Mouse (Mus musculus): ENCODE results near the gene Rhoc. TPM values are rescaled to one million over a fixed set of nuclear protein-coding genes. Genes with fewer than 3 reads are reported as not detected.
A peak's percentile ranks its signal among the peaks of the same experiment; 100 is the strongest.
"Not testable (repeated sequence)": the region's sequence is repeated elsewhere in the genome, so short reads cannot be mapped to it uniquely, and the experiment has no call there.

Gene Rhoc
- polyA plus RNA-seq, 1 experiment from 2014 or later = 126 TPM

DNA sequence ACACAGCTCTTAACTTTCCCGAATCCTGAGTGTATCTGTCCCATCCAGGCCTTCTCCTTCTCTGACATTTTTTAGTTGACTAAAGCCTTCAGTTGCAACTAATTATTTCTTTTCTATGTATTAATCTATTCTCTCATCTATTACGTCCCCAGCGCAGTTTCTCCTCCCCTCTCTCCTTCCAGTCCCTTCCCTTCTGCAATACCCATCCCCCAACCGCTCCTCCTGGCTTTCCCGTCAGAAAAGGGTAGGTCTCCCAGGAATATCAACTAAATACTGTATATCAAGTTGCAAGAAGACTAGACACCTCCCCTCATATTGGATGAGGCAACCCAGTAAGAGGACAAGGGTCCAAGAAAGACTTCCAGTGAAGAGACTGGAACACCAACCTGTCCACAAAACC lies 29.3 kb upstream of the Rhoc start:
- WGBS = 25% methylated on average over 5 of the region's 5 CpGs
- H3K27me3 ChIP-seq (ENCODE audit: control insufficient read depth, insufficient read depth, low read length) = no peaks in the 10 kb centered on the region
- DNase-seq (ENCODE audit: low spot score) (no peak), ATAC-seq (ENCODE audit: low FRiP score, low TSS enrichment) (no peak)
- H3K36me3 ChIP-seq (ENCODE audit: control insufficient read depth, insufficient read depth, low read length) = no peaks in the 10 kb centered on the region
- no peak overlapping the region for H3K27ac ChIP-seq (replicated peaks)
- H3K4me1 ChIP-seq (replicated peaks; ENCODE audit: control insufficient read depth, insufficient read depth) = no peaks in the 10 kb centered on the region
- TF ChIP-seq CTCF (IDR thresholded peaks at IDR 0.05; ENCODE audit: low read depth) (no peak), EP300 (optimal IDR thresholded peaks at IDR 0.05) (no peak)
- no peaks in the 10 kb centered on the region for H3K9me3 ChIP-seq (ENCODE audit: control insufficient read depth, low read length)
- H3K4me2 ChIP-seq (replicated peaks; ENCODE audit: low read depth) = peak overlapping the region; percentile 57
- H3K4me3 ChIP-seq (ENCODE audit: low read depth, low read length) = peak overlapping the region; percentile 31
- H3K9ac ChIP-seq (ENCODE audit: low read length) = peak overlapping the region; percentile 38; the same call in 1 of the 2 replicates

DNA sequence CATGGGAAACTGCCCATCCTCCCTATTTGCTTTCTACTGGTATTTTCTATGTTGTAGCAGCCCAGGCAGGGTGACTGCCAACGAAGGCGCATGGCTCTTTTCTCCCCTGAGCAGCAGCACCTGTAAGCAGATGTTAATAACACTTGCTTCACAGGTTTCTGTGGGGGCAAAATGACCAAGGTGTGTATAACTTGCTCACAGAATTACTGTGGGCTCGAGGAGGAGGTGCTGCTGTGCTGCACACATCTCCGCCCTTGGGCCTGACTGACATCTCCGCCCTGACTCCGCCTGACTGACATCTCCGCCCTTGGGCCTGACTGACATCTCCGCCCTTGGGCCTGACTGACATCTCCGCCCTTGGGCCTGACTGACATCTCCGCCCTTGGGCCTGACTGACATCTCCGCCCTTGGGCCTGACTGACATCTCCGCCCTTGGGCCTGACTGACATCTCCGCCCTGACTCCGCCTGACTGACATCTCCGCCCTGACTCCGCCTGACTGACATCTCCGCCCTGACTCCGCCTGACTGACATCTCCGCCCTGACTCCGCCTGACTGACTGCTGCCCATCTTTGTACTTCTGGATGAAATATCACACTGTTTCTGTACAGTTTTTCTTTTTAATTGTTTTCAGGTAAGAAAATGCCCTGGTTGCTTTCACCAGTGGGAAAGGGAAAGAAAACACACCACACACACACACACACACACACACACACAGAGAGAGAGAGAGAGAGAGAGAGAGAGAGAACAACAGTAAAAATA lies 25.9 kb upstream of the Rhoc start:
- not testable (repeated sequence) for H3K36me3 ChIP-seq (ENCODE audit: control insufficient read depth, insufficient read depth, low read length); H3K27ac ChIP-seq (replicated peaks); ATAC-seq (ENCODE audit: low FRiP score, low TSS enrichment); H3K9ac ChIP-seq (ENCODE audit: low read length); H3K9me3 ChIP-seq (ENCODE audit: control insufficient read depth, low read length); H3K4me3 ChIP-seq (ENCODE audit: low read depth, low read length); H3K4me1 ChIP-seq (replicated peaks; ENCODE audit: control insufficient read depth, insufficient read depth); H3K27me3 ChIP-seq (ENCODE audit: control insufficient read depth, insufficient read depth, low read length); H3K4me2 ChIP-seq (replicated peaks; ENCODE audit: low read depth)
- WGBS = 22% methylated on average over 20 of the region's 20 CpGs
- peak; percentile 29 for DNase-seq (ENCODE audit: low spot score)

- H3K9me3 ChIP-seq (ENCODE audit: control insufficient read depth, low read length) = no peaks in the 10 kb centered on the region
- H3K4me3 ChIP-seq (ENCODE audit: low read depth, low read length) = no peak overlapping the region
- no peaks in the 10 kb centered on the region for H3K4me1 ChIP-seq (replicated peaks; ENCODE audit: control insufficient read depth, insufficient read depth)
- no peaks in the 10 kb centered on the region for H3K36me3 ChIP-seq (ENCODE audit: control insufficient read depth, insufficient read depth, low read length)
- 29% methylated on average over 4 of the region's 4 CpGs for WGBS
- no peak overlapping the region for H3K27ac ChIP-seq (replicated peaks)
- H3K4me2 ChIP-seq (replicated peaks; ENCODE audit: low read depth) = no peak overlapping the region
- DNase-seq (ENCODE audit: low spot score) (peak; percentile 55), ATAC-seq (ENCODE audit: low FRiP score, low TSS enrichment) (no peak)
- H3K9ac ChIP-seq (ENCODE audit: low read length) = no peak overlapping the region
- TF ChIP-seq EP300 (optimal IDR thresholded peaks at IDR 0.05) (no peak), CTCF (IDR thresholded peaks at IDR 0.05; ENCODE audit: low read depth) (peak; percentile 73)
- H3K27me3 ChIP-seq (ENCODE audit: control insufficient read depth, insufficient read depth, low read length) = no peaks in the 10 kb centered on the region
Observed at GRCm38 (mm10) chr3:104765021-104765420, 23.2 kb upstream of the Rhoc start.

GRCm38 (mm10) chr3:104767141-104767540 lies 21.0 kb upstream of the Rhoc start:
- no peak for DNase-seq (ENCODE audit: low spot score)
- TF ChIP-seq CTCF (IDR thresholded peaks at IDR 0.05; ENCODE audit: low read depth) (no peak), EP300 (optimal IDR thresholded peaks at IDR 0.05) (no peak)
- no peak overlapping the region for H3K9ac ChIP-seq (ENCODE audit: low read length)
- H3K9me3 ChIP-seq (ENCODE audit: control insufficient read depth, low read length) = no peaks in the 10 kb centered on the region
- 57% methylated on average over 2 of the region's 2 CpGs for WGBS
- H3K27ac ChIP-seq (replicated peaks) = no peak overlapping the region
- no peak overlapping the region for H3K4me2 ChIP-seq (replicated peaks; ENCODE audit: low read depth)
- ATAC-seq (ENCODE audit: low FRiP score, low TSS enrichment) = no peak
- H3K36me3 ChIP-seq (ENCODE audit: control insufficient read depth, insufficient read depth, low read length) = no peaks in the 10 kb centered on the region
- no peaks in the 10 kb centered on the region for H3K4me1 ChIP-seq (replicated peaks; ENCODE audit: control insufficient read depth, insufficient read depth)
- H3K4me3 ChIP-seq (ENCODE audit: low read depth, low read length) = no peak overlapping the region
- no peaks in the 10 kb centered on the region for H3K27me3 ChIP-seq (ENCODE audit: control insufficient read depth, insufficient read depth, low read length)

DNA sequence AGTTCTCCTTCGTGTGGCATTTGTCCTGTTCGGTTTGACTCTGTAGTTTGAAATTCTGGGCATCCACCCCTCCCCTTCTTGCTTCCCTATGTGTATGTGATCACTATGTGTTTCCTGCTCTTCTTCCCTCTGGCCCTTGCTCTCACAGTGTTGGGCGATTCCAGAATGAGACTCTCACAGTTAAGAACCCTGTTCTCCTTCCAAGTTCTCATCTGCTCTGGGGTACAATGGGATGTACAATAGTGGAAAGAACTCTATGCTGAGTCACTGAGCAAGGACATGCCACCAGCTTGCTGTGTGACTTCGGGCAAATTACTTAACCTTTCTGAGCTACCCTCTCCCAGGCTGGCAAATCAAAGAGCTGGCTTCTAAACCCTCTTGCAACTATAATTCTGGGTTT lies 20.5 kb upstream of the Rhoc start:
- no peak overlapping the region for H3K27ac ChIP-seq (replicated peaks)
- H3K4me1 ChIP-seq (replicated peaks; ENCODE audit: control insufficient read depth, insufficient read depth) = no peaks in the 10 kb centered on the region
- H3K4me2 ChIP-seq (replicated peaks; ENCODE audit: low read depth) = no peak overlapping the region
- ATAC-seq (ENCODE audit: low FRiP score, low TSS enrichment) (no peak), DNase-seq (ENCODE audit: low spot score) (no peak)
- H3K9ac ChIP-seq (ENCODE audit: low read length) = no peak overlapping the region
- no peaks in the 10 kb centered on the region for H3K9me3 ChIP-seq (ENCODE audit: control insufficient read depth, low read length)
- H3K4me3 ChIP-seq (ENCODE audit: low read depth, low read length) = no peak overlapping the region
- no peaks in the 10 kb centered on the region for H3K27me3 ChIP-seq (ENCODE audit: control insufficient read depth, insufficient read depth, low read length)
- no peaks in the 10 kb centered on the region for H3K36me3 ChIP-seq (ENCODE audit: control insufficient read depth, insufficient read depth, low read length)
- 78% methylated on average over 4 of the region's 4 CpGs for WGBS
- no peak for TF ChIP-seq EP300 (optimal IDR thresholded peaks at IDR 0.05)
- TF ChIP-seq CTCF (IDR thresholded peaks at IDR 0.05; ENCODE audit: low read depth) = no peak

- Histone ChIP-seq H3K27me3 (ENCODE audit: control insufficient read depth, insufficient read depth, low read length) (no peaks in the 10 kb centered on the region), H3K4me2 (replicated peaks; ENCODE audit: low read depth) (no peak overlapping the region), H3K4me3 (ENCODE audit: low read depth, low read length) (no peak overlapping the region), H3K27ac (replicated peaks) (no peak overlapping the region), H3K36me3 (ENCODE audit: control insufficient read depth, insufficient read depth, low read length) (no peaks in the 10 kb centered on the region), H3K9ac (ENCODE audit: low read length) (no peak overlapping the region), H3K4me1 (replicated peaks; ENCODE audit: control insufficient read depth, insufficient read depth) (no peaks in the 10 kb centered on the region), H3K9me3 (ENCODE audit: control insufficient read depth, low read length) (no peaks in the 10 kb centered on the region)
- no peak for ATAC-seq (ENCODE audit: low FRiP score, low TSS enrichment)
- no peak for DNase-seq (ENCODE audit: low spot score)
- WGBS = 64% methylated on average over 3 of the region's 3 CpGs
- no peak for TF ChIP-seq CTCF (IDR thresholded peaks at IDR 0.05; ENCODE audit: low read depth)
- TF ChIP-seq EP300 (optimal IDR thresholded peaks at IDR 0.05) = no peak
Observed at GRCm38 (mm10) chr3:104769135-104769534, 19.0 kb upstream of the Rhoc start.
